Mouse (Mus musculus) myocyte (in vitro differentiated cells): ENCODE measurements at regions not wholly inside any gene's neighbourhood (a gene's known extent, or its start where the extent isn't known, plus 50 kb on each side); places are given as distances from the start of the nearest gene placed in this dataset.

Source experiments
- H3K27me3 ChIP-seq: one replicate; pipeline ENCODE4 v1.6.1; 2011; ENCODE audit not compliant: control insufficient read depth, insufficient read depth, insufficient read length
- H3K36me3 ChIP-seq: one replicate; pipeline ENCODE4 v1.6.1; 2011; ENCODE audit not compliant: control insufficient read depth, insufficient read depth
- H3K4me2 ChIP-seq: one replicate; pipeline ENCODE4 v1.6.1; 2011; ENCODE audit warnings: low read depth, control low read depth
- H3K4me3 ChIP-seq: one replicate; pipeline ENCODE4 v1.5.1; 2011; ENCODE audit warnings: mild to moderate bottlenecking, control low read depth, moderate library complexity
- H3K79me2 ChIP-seq: one replicate; pipeline ENCODE4 v1.6.1; 2011; ENCODE audit not compliant: control insufficient read depth, insufficient read depth
- H3ac ChIP-seq: one replicate; pipeline ENCODE4 v1.6.1; 2011; ENCODE audit not compliant: control insufficient read depth, insufficient read length
- CEBPB ChIP-seq: IDR thresholded peaks from 2 replicates; pipeline ENCODE4 v1.6.1; 2011; ENCODE audit warnings: mild to moderate bottlenecking, moderate library complexity; ENCODE audit not compliant: poor library complexity, insufficient read depth, severe bottlenecking
- E2F4 ChIP-seq: IDR thresholded peaks from one replicate; pipeline ENCODE4 v1.6.1; 2011; ENCODE audit warnings: mild to moderate bottlenecking, control low read depth, moderate library complexity; ENCODE audit not compliant: insufficient read depth
- MAX ChIP-seq: IDR thresholded peaks from one replicate; pipeline ENCODE4 v1.6.1; 2011; ENCODE audit warnings: low read depth, mild to moderate bottlenecking, control low read depth
- MYOD1 ChIP-seq, 3 experiments: IDR thresholded peaks; one replicate each; pipeline ENCODE4 v1.6.1; 2011; ENCODE audit warnings: control low read depth in 2 of 3, low read depth in 2 of 3, mild to moderate bottlenecking in 2 of 3, moderate library complexity in 1 of 3; ENCODE audit not compliant: insufficient read length in 2 of 3, control insufficient read depth in 1 of 3
- MYOG ChIP-seq, 3 experiments: IDR thresholded peaks; one replicate each; pipeline ENCODE4 v1.6.1; 2011; ENCODE audit warnings: control low read depth in 2 of 3, low read depth in 2 of 3, mild to moderate bottlenecking in 2 of 3; ENCODE audit not compliant: insufficient read length in 2 of 3, control insufficient read depth in 1 of 3, insufficient read depth in 1 of 3
- POLR2A ChIP-seq: IDR thresholded peaks from one replicate; pipeline ENCODE4 v1.6.1; 2011; ENCODE audit warnings: low read depth, mild to moderate bottlenecking, control low read depth, moderate library complexity; ENCODE audit not compliant: insufficient read length
- POLR2AphosphoS2 ChIP-seq: IDR thresholded peaks from one replicate; pipeline ENCODE4 v1.6.1; 2011; ENCODE audit warnings: low read depth, control low read depth; ENCODE audit not compliant: insufficient read length
- REST ChIP-seq: IDR thresholded peaks from one replicate; pipeline ENCODE4 v1.6.1; 2011; ENCODE audit warnings: mild to moderate bottlenecking, control low read depth, moderate library complexity; ENCODE audit not compliant: insufficient read depth, insufficient read length
- SRF ChIP-seq: IDR thresholded peaks from one replicate; pipeline ENCODE4 v1.6.1; 2011; ENCODE audit warnings: low read depth; ENCODE audit not compliant: control insufficient read depth, insufficient read length
- TCF12 ChIP-seq: IDR thresholded peaks from one replicate; pipeline ENCODE4 v1.6.1; 2011; ENCODE audit warnings: mild to moderate bottlenecking, control low read depth; ENCODE audit not compliant: poor library complexity, insufficient read depth, severe bottlenecking
- TCF3 ChIP-seq: IDR thresholded peaks from one replicate; pipeline ENCODE4 v1.6.1; 2011; ENCODE audit warnings: low read depth, control low read depth; ENCODE audit not compliant: insufficient read length
- USF1 ChIP-seq: IDR thresholded peaks from one replicate; pipeline ENCODE4 v1.6.1; 2011; ENCODE audit warnings: low read depth, mild to moderate bottlenecking, control low read depth, moderate library complexity

DNA sequence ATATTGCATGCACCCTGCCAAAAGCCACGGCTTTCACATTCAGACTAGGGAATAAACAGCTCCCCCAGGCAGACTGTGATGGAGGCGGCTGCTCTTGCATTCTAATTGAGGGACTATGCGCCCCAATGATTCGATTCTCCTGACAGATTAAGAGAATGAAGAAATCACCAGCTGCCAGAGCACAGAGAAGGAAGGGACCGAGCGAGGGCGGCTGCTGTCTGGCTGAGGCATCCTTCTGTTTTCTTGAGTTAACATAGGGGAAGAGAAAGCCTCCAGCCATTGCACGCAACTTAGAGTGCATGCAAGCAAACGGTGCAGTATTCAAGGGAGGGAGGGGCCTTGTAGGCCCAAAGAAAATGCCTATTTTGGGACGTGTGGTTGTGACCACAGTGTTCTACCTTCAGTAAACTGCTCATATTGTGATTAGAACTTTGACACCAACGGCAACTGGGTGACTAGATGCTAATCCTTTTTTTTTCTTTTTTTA, 103.1 kb downstream of the Tmsb4x start:
- Histone ChIP-seq H3K4me2 (no peak overlapping the region), H3K27me3 (no peaks in the 10 kb centered on the region), H3K79me2 (no peaks in the 10 kb centered on the region), H3K4me3 (no peak overlapping the region), H3ac (no peak overlapping the region), H3K36me3 (no peaks in the 10 kb centered on the region)
- TF ChIP-seq MAX (no peak), TCF12 (no peak), CEBPB (no peak), SRF (no peak), E2F4 (no peak), TCF3 (no peak), REST (no peak), USF1 (no peak), POLR2AphosphoS2 (no peak), POLR2A (no peak), MYOG (IDR thresholded peaks at IDR 0.05; ENCODE audit: control insufficient read depth in 1 of 3, insufficient read depth in 1 of 3, insufficient read length in 2 of 3, low read depth in 2 of 3) (no peak)

DNA sequence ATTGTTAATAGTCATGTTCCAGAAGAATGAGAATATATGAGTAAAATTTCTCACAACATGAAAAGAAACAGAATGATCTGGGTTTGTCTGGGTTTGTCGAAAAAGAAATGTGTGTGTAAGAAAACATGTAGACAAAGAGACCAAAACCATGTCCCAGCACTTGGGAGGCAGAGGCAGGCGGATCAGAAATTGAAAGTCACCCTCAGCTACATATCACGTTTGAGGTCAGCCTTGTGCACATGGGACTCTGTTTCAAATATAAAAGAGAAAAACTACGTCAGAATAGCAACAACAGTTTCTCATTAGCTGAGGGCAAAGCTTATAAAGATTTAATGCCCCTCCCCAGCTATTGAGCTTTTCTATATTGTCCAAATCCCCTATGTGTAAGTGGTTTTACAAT, 103.8 kb downstream of the Tmsb4x start:
- no peak for TF ChIP-seq MAX
- no peak for TF ChIP-seq E2F4
- TF ChIP-seq POLR2A, result no peak
- TF ChIP-seq USF1, result no peak
- no peak for TF ChIP-seq SRF
- TF ChIP-seq CEBPB, result no peak
- Histone ChIP-seq H3K79me2 (no peaks in the 10 kb centered on the region), H3ac (no peak overlapping the region), H3K4me3 (no peak overlapping the region), H3K27me3 (no peaks in the 10 kb centered on the region), H3K36me3 (no peaks in the 10 kb centered on the region), H3K4me2 (no peak overlapping the region)

DNA sequence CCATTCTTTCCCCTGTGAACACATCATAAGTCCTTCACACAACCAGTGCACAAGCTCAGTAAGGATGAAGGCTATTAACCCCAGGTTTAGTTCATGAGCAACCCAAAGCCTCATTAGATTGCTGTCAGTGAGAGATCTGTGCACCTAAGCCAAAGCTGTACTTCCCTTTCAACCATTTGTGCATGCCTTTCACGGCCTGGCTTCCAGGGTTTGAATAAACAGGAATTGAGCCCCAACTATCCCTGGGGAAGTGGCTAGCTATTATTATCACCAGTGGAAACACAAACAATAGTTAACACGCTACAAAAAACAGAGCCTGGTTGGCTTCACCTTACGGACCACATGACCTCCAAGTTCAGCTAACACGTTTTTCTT, 104.9 kb downstream of the Tmsb4x start:
- H3ac ChIP-seq, result no peak overlapping the region
- no peaks in the 10 kb centered on the region for H3K79me2 ChIP-seq
- no peaks in the 10 kb centered on the region for H3K27me3 ChIP-seq
- no peak overlapping the region for H3K4me2 ChIP-seq
- H3K36me3 ChIP-seq, result no peaks in the 10 kb centered on the region
- TF ChIP-seq MAX, result no peak
- H3K4me3 ChIP-seq, result no peak overlapping the region

DNA sequence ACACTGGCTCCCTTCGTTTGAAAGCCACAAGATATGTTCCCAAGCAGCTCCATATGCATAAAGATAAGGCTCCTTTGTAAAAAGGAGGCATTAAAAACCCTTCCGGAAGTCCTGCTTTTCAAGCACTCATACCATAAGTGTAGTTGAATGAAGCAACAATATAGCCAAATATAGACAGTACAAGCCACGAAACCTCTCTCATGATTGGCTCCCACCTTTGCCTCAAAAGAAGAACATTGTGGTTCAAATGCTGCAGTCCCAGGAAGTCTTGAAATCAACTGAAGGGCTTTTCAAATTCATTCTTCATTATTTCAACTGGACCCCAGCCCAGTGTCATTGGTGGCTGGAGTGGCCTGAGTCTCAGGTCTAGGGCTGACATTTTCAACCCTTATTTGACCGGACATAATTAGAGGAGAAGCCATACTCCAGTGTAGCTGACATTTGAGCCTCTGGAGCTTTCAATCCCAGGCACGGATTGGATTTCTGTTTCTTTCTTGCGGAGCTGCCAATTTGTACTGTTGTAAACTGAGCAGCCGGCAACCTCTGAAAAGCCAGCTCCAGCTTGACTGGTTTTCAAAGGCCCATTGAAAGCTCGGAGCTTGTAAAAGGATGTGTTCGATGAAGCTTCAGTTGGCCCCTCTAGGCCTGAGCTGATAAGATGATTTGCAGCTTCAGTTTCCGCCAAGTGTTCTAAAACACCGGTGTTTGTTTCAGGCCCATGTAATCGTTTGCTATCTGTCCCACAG, 105.4 kb downstream of the Tmsb4x start:
- no peak overlapping the region for H3K4me3 ChIP-seq
- H3K79me2 ChIP-seq, result no peaks in the 10 kb centered on the region
- H3ac ChIP-seq, result no peak overlapping the region
- no peaks in the 10 kb centered on the region for H3K36me3 ChIP-seq
- H3K4me2 ChIP-seq, result no peak overlapping the region
- TF ChIP-seq POLR2A (no peak), E2F4 (no peak), USF1 (no peak), TCF3 (no peak), SRF (no peak), MYOG (IDR thresholded peaks at IDR 0.05; ENCODE audit: control insufficient read depth in 1 of 3, insufficient read depth in 1 of 3, insufficient read length in 2 of 3, low read depth in 2 of 3) (no peak), CEBPB (no peak), MYOD1 (IDR thresholded peaks at IDR 0.05; ENCODE audit: control insufficient read depth in 1 of 3, insufficient read length in 2 of 3, low read depth in 2 of 3) (no peak), TCF12 (no peak), MAX (no peak), REST (no peak), POLR2AphosphoS2 (no peak)
- no peaks in the 10 kb centered on the region for H3K27me3 ChIP-seq

DNA sequence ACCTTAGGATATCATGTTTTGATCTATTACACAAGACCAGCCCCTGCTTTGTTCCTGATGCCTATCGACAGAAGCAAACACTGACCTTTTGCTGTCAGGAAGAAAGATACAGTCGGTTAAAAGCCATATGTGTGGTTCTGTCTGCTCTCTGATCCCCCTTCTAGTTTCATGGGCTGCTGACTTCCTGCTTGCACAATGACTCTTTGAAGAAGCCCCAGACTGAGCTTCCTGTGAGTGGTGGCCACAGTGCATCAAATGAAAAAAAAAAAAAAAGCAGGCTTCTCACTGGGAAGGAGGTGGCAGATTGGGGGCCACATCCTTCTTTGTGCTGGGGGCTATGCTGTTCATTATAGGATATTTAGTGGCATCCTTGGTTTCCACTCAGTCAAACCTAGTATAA, 107.2 kb downstream of the Tmsb4x start:
- no peaks in the 10 kb centered on the region for H3K27me3 ChIP-seq
- no peaks in the 10 kb centered on the region for H3K36me3 ChIP-seq
- H3ac ChIP-seq, result no peak overlapping the region
- no peaks in the 10 kb centered on the region for H3K79me2 ChIP-seq
- no peak overlapping the region for H3K4me2 ChIP-seq
- no peak for TF ChIP-seq SRF
- no peak for TF ChIP-seq MAX
- TF ChIP-seq USF1, result no peak
- TF ChIP-seq REST, result no peak
- no peak for TF ChIP-seq TCF12
- no peak for TF ChIP-seq MYOG (IDR thresholded peaks at IDR 0.05; ENCODE audit: control insufficient read depth in 1 of 3, insufficient read depth in 1 of 3, insufficient read length in 2 of 3, low read depth in 2 of 3)
- TF ChIP-seq CEBPB, result no peak
- TF ChIP-seq POLR2AphosphoS2, result no peak
- TF ChIP-seq E2F4, result no peak
- no peak for TF ChIP-seq TCF3
- H3K4me3 ChIP-seq, result no peak overlapping the region
